Mouse (Mus musculus): ENCODE data around the gene Armc7.
A peak's percentile ranks its signal among the peaks of the same experiment; 100 is the strongest.

DNA sequence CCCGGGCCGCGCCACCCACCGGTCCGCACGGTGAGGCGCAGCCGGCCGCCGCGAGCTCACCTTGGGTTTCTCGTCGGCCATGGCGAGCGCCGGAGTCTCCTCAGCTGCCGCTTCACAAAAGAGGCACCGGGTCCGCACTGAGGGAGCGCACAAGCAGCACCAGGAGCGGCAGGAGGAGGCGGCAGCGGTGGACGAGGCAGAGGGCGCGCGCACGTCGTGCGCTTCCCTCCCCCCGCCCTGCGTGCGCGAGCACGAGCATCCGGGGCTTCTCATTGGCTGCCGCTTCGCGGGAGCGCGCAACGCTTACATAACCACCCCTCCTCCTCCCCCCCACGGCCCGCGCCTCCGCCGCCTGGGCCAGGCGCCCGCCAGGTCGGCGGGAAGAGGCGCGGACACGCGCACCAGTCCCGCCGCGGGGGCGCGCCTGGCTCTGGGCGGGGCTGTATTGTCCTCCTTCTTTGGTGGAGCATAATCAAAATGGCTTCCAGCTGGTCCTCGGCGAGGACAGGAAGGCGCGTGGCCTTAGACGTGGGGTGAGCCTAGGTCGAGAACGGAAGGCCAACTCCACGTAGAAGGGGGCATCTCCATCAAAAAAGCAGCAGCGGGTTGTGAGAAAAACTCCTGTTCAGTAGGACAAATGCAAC, 60.7 kb downstream of the Armc7 start, which contains the start of gene Sumo2:
- TF ChIP-seq POLR2A (IDR thresholded peaks at IDR 0.05; ENCODE audit: borderline replicate concordance, insufficient read depth, low read length) (peak; percentile 65), CTCF (IDR thresholded peaks at IDR 0.05; ENCODE audit: borderline replicate concordance, insufficient read depth, low read depth, low read length) (no peak)

All from cerebellum, adult 2 months (tissue).